Mouse (Mus musculus) heart, adult 11 months (tissue): ENCODE results near the gene Boll.
A peak's percentile ranks its signal among the peaks of the same experiment; 100 is the strongest.

Experiments used
- DNase-seq: peaks from one replicate; pipeline ENCODE4 v3.0.0; 2022

The Boll gene

GRCm38 (mm10) chr1:55237643-55238161 is 125.6 kb downstream of the Boll start:
- DNase-seq, result peak; percentile 93

- DNase-seq, result peak; percentile 100
These were observed 126.2 kb downstream of the Boll start, which contains the start of gene Mars2 for GRCm38 (mm10) chr1:55236890-55237642. Mars2 (plus strand) TSS chr1:55237177.

GRCm38 (mm10) chr1:55236487-55236886 is 126.8 kb downstream of the Boll start:
- no peak for DNase-seq

GRCm38 (mm10) chr1:55234910-55235520 is 128.3 kb downstream of the Boll start:
- DNase-seq, result peak; percentile 88

- DNase-seq, result peak; percentile 68
These were observed 134.9 kb downstream of the Boll start for GRCm38 (mm10) chr1:55228256-55228884.

GRCm38 (mm10) chr1:55227376-55227775 is 135.9 kb downstream of the Boll start:
- peak; percentile 79 for DNase-seq

GRCm38 (mm10) chr1:55226011-55226857 is 137.0 kb downstream of the Boll start, which contains the start of gene Rftn2:
Rftn2 (minus strand) TSS chr1:55226782.
- DNase-seq, result peak; percentile 94

- DNase-seq, result peak; percentile 84
These were observed 137.9 kb downstream of the Boll start for GRCm38 (mm10) chr1:55225398-55225797.

GRCm38 (mm10) chr1:55224111-55224510 is 139.2 kb downstream of the Boll start:
- DNase-seq, result peak; percentile 88

GRCm38 (mm10) chr1:55223026-55223425 is 140.2 kb downstream of the Boll start:
- peak; percentile 86 for DNase-seq

GRCm38 (mm10) chr1:55221352-55221751 is 141.9 kb downstream of the Boll start:
- DNase-seq, result peak; percentile 89

GRCm38 (mm10) chr1:55217191-55217590 is 146.1 kb downstream of the Boll start:
- DNase-seq, result peak; percentile 83

GRCm38 (mm10) chr1:55215185-55215813 is 148.0 kb downstream of the Boll start:
- DNase-seq, result peak; percentile 97

GRCm38 (mm10) chr1:55213936-55214335 is 149.3 kb downstream of the Boll start:
- DNase-seq, result peak; percentile 60

- DNase-seq, result peak; percentile 84
These were observed 149.8 kb downstream of the Boll start for GRCm38 (mm10) chr1:55213475-55213874.

- peak; percentile 42 for DNase-seq
These were observed 150.5 kb downstream of the Boll start for GRCm38 (mm10) chr1:55212771-55213170.

- peak; percentile 40 for DNase-seq
These were observed 152.2 kb downstream of the Boll start for GRCm38 (mm10) chr1:55211081-55211480.

GRCm38 (mm10) chr1:55210202-55210965 is 152.9 kb downstream of the Boll start:
- peak; percentile 91 for DNase-seq

- DNase-seq, result peak; percentile 54
These were observed 154.6 kb downstream of the Boll start for GRCm38 (mm10) chr1:55208500-55209140.

GRCm38 (mm10) chr1:55207561-55207960 is 155.7 kb downstream of the Boll start:
- DNase-seq, result no peak
